Mouse (Mus musculus): ENCODE data around the gene Ccdc190.

Gene Ccdc190

DNA sequence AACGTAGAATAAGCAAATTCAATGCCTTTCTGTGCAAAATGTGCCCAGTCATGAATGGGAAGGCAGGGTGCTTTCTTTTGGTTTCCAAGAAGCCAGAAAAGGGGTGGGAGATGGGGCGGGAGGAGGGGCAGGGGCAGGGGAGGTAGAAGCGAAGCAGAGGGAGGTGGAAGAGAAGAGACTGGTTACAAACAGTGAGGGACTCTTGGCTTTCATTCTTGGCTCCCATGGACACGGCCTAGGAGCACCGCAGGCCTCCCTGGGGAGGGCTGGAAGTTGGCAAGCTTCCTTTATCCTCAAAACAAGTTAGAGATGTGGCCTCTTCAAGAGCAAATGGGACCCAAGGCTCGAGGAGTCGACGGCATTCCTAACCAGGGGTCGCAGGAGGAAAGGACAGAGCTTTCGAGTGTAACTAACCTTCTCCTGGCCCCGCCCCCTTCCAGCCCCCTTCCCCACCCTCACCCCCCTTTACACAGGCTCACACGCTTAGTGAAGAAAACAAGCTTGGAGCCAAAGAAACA, at the start of gene Ccdc190:
TSS of gene Ccdc190 (plus strand) at position 195 of the 518 bp plus-strand sequence.
- DNase-seq (ENCODE audit: low spot score in 2 of 2): no peak

DNA sequence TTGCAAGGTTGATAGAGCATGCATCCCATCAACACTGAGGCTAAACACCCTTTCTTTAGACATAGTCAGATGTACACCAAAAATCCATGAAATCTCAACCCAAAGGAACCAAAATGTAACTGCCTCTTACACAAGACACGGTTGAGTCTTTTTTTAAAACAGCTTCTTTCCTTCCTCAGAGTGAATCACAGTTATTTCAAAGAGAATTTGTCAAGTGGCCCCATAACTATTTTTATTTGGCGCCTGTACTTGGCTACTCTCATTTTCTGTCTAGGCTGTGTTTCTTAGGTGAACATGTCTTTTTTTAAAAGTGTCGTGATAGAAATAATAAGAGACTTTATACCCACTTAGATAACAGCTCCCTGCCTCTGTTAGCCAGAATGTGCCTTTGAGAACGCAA, 49.4 kb upstream of the Ccdc190 start:
- no peak for DNase-seq (ENCODE audit: low spot score in 2 of 2)

DNA sequence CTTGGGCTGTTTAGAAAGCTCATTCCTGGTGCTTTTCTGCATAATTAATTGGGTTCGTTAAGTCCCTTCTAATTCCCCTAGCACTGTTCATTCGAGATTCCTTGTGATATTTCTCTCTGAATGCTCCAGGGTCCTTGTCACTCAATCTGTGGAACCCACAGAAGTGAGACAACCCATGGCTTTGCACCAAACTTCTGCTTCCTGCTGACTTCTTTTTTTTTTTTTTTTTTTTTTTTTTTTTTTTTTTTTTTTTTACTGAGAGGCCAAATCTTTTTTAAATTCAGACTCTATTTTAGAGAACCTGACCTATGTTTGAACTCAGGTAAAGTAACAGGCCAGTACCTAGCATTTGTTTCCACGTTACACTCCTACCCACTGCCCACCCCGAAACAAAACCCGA, 48.3 kb upstream of the Ccdc190 start:
- DNase-seq (ENCODE audit: low spot score in 2 of 2): no peak

DNA sequence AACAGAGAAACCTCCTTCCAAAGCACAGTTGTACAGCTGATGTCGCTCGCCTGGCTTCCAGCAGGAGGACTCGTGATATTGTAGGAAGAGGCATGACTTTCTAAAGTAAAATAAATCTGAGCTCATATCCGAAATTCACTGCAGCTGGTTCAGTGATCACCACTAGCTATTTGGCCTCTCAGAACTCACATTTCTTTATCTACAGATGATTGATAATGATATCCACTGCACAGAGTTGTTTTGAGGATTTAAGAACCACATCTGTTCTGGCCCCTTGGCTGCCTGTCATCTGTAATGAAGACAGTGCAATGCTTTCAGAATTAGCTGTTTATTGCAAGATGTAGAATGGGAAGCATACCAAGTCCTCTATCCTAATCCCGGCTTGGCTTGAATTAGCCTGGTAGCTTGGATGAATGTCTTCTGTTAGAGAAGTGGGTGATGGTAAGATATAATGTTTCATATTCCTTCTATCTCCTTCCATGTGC, 45.3 kb upstream of the Ccdc190 start:
- no peak for DNase-seq (ENCODE audit: low spot score in 2 of 2)

DNA sequence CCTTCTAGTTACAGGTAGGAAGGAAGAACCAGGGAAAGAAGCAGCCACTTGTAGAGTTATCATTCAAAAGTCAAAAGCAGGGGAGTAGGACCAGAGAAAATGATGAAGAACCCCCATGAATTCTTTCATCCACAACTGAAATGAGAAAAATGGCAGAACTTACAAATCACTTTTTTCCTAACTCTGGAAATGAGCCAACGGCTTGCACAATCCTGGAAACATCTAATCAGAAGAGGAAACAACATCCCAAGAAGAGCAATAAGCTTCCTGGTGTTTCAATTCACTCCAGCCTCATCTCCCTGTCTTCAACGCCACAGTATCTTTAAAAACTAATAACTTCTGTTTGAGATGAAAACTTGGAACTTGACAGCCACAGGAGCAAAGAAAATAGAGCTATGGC, 39.2 kb upstream of the Ccdc190 start:
- no peak for DNase-seq (ENCODE audit: low spot score in 2 of 2)

DNA sequence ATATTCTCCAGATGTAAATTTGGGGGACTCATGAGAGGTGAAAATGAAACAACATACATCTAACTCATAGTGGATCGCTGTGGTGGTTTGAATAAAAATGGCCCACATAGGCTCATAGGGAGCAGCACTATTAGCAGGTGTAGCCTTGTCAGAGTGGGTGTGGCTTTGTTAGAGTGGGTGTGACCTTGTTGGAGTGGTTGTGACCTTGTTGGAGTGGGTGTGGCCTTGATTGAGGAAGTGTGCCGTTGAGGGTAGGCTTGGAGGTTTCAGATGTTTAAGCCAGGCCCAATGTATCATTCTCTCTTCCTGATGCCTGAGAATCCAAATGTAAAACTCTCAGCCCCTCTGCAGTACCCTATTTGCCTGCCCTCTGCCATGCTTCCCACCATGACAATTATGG, 34.5 kb upstream of the Ccdc190 start:
- no peak for DNase-seq (ENCODE audit: low spot score in 2 of 2)

DNA sequence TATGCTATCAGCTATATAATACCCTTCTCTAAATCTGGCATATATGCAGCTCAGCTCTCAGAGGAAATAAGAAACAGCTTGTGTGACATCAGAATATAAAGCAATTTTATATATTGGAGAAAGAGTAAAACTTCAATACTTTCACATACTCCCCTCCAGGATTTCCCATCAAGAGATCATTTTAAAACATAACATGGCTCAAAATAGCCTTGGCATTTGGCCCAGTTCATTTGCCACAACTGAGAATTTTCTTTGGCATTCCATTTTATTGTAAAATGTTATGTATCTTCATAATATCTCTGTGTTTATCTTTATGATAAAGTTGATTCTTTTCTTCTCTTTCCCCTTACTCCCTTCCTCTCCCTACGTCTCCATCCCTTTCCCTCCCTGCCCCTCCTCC, 32.8 kb upstream of the Ccdc190 start:
- DNase-seq (ENCODE audit: low spot score in 2 of 2): no peak

DNA sequence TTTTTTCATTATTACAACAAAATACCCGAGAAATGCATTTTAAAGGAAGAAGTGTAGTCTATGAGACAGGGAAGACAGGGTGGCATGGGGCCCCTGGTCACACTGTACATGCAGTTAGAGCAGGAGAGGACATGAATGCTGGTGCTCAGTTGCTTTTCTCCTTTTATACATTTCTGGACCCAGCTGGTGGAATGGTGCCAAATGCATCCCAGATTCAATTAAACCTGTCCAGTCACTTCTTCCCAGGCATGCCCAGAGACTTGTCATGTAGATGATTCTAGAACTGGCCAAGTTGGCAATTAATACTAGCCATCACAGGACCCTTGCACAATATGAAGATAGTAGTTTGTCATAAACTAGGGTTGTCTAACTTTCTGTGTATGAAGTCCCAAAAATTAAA, 30.5 kb upstream of the Ccdc190 start:
- DNase-seq (ENCODE audit: low spot score in 2 of 2): no peak

DNA sequence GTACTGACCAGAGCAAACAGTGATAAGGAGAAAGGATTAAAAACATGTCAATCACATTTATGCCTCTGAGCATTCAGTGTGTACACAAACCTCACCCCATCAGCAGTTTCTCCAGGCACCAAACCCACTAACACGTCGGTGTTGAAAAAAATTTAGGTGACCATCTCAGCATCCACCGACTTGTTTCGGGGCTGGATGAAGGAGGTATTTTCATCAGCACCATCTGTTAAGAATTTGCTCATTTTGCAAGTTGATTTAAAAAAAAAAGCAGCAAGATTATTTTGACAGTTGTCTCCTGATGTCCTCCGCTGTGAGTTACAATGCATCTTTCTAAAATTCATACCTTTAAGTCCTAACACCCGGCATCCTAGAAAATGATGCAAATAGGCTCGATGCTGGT, 29.8 kb upstream of the Ccdc190 start:
- no peak for DNase-seq (ENCODE audit: low spot score in 2 of 2)

DNA sequence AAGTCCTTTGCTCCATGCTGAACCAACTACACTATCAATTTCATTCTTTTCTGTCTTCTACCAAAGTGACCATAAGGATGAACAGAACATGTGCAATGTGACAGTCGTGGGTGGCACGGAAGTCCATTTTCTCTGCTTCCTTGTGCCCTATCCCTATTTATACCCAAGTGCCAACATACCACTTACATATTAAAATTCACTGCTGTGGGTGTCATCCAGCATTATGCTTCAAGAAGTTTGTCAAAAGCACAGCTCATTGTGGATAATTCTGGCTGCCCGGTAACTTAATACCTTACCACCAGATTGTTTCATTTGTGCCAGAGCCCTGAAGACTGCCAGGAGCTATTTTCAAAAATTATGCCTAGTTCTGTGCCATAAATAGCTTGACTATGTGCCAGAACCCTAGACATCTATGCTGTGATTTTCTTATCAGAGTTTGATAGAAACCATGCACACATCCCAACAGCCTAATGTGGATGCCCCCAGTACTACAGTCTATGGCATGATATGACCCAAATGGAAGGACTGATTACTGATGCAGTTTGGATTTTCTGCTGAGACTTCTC, 27.6 kb upstream of the Ccdc190 start:
- no peak for DNase-seq (ENCODE audit: low spot score in 2 of 2)

DNA sequence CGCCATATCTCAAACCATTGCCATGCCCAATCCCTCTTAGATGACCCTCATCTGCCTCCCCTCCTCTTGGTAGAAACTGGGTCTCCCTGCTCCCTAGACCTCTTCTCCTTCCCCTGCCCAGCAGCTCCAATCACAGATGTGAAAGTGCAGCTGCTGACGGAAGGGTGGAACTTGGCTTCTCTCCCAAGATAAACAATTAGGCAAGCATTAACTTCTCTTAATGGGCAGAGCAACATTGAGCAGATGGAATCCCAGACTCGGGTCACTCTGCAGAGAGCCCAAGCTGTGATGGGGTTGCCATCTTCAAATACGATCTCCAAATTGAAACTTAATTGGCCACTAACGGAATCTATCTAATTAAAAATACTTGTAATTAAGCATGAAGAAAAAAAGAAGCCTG, 19.3 kb upstream of the Ccdc190 start:
- DNase-seq (ENCODE audit: low spot score in 2 of 2): no peak

DNA sequence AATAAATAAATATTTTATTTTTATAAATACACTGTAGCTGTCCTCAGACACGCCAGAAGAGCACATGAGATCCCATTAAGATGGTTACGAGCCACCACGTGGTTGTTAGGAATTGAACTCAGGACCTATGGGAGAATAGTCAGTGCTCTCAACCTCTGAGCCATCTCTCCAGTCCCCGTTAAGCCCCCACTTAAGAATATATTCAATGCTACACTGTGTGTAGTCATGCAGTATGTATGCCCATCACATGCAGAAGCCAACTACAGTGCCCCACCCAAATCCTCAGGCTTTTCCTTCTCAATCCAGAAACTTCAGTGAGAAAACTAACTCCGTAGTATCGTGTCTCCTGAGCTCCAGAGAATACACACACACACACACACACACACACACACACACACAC, 18.8 kb upstream of the Ccdc190 start:
- no peak for DNase-seq (ENCODE audit: low spot score in 2 of 2)

DNA sequence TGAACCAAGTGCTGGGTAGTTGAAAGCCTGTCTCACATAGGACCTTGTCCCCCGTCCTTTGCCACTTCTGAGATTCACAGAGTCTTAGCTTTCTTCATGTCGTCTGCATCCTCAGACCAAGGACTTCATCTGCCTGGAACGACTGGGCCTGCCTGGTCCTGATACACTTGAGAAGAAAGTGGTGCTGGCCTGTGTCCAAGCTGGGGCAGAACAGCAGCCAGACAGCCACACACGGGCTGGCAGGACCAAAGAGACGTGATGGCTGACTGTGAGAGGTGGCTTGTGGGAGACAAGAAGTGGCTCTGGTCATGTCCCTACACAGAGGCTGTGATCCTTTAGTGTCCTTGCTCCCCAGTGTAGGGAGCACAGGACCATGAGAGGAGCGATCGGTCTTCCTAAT, 17.7 kb upstream of the Ccdc190 start:
- DNase-seq (ENCODE audit: low spot score in 2 of 2): no peak

DNA sequence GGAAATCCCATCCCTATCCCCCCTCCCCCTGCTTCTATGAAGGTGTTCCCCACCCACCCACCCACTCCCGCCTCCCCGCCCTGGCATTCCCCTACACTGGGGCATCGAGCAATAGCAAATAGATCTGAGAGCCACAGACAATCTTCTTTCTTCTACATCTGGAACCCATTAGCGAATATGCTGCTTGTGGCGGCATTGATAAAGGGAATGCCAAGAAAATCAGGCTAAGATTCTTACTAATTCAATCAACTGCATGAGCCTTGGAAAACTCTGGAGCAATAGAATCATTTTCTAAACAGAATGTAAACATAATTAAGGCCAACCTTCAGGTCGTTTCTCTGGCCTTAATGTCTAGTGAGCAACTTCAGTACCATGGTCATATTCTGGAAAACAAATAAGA, 16.9 kb upstream of the Ccdc190 start:
- no peak for DNase-seq (ENCODE audit: low spot score in 2 of 2)

DNA sequence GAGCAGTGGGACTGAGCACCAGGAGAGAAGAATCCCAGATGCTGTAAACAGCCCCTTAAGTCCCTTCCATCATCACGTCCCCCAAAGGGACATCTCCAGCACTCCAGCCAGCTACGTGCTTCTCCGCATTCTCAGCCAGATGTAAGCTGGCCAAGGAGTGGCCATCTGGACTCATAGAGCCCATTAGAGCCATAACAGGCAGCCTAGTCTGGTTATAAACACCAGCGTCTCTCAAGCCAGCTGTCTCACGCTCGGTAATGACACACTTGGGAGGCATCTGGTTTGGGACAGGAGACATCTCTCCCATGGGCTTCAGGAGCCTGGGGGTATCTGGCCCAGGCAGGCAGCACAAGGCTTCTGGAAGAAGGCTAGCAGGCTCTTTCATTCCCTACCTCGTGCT, 11.8 kb upstream of the Ccdc190 start:
- DNase-seq (ENCODE audit: low spot score in 2 of 2): no peak

DNA sequence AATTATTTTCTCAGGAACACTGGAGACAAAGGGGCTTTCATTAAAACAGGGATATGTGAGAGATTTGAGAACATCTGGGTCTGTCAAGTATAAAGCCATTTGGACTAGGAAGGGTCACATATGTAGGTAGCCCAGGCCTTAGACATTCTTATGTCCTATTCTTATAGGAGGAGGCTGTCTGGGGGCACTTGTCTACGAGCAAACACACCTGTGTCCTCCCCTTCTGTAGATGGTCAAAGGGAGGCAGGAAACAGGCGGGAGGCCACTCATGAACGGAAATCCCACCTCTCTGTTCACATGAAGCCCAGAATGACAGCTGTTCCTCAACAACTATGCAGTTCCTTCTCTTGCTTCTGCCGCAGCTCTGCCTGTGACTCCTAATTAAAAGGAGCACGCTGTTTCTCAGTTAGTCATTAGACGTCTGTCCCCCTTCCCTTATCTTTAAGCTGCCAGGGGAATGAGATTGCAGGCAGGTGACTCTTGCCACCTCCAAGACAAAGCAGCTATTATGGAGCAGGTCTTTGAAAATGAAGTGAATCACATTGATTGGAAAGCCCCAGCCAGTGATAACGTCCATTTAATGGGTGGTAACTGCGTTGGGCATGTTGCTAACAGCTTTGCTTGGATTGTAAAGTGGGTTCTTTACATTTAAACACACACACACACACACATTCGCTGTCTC, 11.2 kb upstream of the Ccdc190 start:
- DNase-seq (ENCODE audit: low spot score in 2 of 2): no peak

DNA sequence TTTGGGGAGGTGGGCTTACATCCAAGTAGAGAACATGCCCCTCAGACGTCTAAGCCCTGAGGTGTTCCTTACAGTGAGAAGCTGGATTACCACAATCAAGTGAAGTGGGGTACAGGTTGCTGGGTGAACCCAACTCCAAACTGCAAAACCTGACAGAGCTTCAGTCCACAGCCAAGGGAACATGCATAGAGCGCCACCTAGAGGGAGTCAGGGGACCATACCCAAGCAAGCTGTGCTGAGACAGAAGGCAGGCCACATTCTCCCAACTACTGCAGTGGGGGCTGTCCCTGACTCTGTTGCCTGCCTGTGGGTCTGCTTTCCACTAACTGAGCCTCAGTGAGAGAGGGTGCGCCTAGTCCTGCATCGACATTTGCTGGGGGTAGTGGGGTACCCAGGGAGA, 10.4 kb upstream of the Ccdc190 start:
- no peak for DNase-seq (ENCODE audit: low spot score in 2 of 2)

DNA sequence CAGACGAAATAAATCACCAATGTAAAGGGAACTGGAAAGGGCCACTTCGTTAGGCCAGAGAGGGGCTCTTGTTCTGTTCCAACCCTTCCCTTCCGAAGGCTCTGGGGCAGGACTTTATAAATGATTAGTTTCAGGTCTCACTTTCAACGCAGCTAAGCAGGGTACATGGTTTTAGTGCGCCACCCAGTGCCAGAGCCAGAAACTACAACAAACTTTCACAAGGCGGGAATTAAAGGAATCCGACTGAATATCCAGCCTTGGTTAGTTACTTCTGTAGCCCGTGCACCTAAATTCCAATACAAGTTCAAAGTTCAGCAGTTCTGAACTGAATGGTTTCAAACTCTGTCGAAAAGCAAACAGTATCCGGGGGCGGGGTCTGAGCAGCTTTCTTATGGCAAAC, 9.2 kb upstream of the Ccdc190 start:
- DNase-seq (ENCODE audit: low spot score in 2 of 2): peak in 1 of 2 experiments; percentile 14

DNA sequence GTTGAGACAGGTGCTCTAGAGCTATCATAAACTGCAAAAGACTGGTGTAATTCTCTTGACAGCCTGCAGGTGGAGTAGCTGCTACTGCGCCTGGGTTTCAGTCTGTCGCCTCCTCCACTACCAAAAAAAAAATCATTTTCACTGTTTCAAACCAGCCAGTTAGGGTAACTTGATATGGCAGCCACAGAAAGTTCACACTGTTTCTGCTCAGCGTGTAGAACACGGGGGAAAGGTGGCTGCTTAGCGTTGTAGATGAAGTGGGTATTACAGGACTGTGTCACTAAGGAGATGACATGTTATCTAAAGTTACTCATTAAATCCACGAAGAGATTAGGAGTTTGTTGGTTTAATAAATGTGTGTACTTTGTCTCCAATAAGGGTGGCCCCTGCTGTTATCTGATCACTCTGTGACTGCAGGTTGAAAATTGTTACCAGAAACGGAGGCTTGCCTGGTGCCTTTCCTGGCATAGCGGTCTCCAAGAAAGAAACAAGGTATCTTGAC, 6.7 kb upstream of the Ccdc190 start:
- DNase-seq (ENCODE audit: low spot score in 2 of 2): no peak

DNA sequence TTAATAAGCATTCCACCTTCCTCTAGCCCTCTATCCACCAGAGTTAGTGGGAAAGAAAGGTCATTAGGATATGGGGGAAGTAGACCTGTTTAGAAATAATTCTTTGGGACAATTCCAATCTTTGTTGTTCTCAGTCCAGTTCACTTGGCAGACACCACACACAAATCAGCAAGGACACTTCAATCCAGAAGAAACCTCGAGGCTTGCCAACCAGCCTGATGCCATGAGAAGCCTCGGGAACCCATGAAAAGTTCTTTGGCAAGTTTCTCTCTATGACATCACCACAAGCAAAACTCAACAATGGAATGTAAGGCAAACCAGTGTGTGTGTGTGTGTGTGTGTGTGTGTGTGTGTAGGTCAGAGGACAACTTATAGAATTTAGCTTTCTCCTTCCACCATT, 3.9 kb upstream of the Ccdc190 start:
- no peak for DNase-seq (ENCODE audit: low spot score in 2 of 2)

DNA sequence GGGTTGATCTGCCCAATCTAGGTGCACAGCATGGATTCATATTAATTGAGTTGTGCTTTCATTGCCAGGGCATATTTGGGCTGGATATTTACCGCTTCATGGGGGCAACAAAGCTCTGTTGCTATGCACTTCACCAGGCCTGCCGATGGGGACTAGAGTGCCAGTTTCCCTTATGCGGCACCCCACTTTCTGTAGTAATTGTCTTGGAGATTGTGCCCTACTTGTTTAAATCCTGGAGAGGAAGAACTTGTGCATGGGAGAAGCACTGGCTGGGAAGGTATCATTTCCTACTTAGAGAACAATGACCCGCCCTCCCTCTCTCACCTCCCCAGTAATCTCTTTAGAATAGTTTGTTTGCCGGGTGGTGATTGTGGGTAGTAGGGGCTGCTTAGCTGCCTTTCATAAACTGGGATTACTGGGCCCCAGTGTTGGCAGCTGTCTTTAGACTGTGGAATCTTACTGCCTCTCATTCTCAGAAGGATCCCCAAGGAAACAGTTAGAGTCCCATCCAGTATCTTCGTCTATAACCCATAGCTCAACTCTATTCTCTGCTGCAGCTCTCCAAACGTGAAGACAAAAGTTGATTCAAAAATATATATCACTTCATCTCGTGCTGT, 587 bp upstream of the Ccdc190 start:
- no peak for DNase-seq (ENCODE audit: low spot score in 2 of 2)

DNA sequence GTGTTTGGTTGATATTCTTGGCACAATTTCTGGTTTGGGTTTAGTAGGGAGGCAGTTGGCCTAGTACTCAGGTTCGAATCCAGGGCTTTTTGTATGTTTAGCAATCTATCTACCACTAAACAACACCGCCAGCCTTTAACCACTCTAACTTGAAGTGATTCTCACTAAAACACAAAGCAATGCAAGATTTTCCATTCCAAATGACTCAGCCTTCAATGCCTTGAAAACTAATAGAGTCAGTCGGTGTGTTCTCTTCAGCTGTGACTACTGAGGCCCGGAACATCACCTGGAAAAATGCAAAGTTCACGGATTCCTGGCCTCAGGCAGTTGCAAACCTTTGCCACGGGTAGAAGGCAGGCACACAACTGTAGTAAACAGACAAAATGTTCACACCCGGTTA, 3.2 kb downstream of the Ccdc190 start:
- DNase-seq (ENCODE audit: low spot score in 2 of 2): no peak

DNA sequence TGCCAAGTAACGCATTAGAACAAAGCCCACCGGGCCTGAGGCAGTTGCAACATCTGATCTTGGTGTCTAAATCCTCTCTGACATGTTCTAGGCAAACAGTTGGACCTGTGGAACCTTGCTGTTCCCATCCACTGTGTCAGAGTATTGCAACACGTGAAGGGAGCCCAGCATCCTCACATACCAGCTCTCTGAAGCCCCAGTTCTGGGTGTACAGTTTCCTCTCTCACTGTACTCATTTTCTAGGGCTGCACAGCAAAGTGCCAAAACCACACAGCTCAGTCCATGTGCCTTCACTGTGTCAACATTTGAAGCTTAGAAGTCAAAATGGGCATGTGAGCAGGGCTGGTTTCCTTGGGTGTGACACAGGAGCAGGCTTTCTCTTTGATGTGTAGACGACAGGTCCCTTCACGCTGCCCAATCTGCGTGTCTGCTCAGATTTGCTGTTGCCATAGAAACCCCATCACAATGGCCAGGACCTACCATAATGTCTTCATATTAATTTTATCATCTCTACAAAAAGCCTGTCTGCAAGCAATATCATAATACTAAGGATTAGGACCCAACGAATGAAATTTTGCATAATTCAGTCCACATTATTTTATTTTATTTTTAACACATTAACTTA, 3.8 kb downstream of the Ccdc190 start:
- DNase-seq (ENCODE audit: low spot score in 2 of 2): no peak
